Mouse (Mus musculus): ENCODE results near the gene Rnaseh2b. TPM values are rescaled to one million over a fixed set of nuclear protein-coding genes. Genes with fewer than 3 reads are reported as not detected.

The Rnaseh2b gene
- polyA plus RNA-seq, 1 experiment from 2014 or later: 63.4 TPM

DNA sequence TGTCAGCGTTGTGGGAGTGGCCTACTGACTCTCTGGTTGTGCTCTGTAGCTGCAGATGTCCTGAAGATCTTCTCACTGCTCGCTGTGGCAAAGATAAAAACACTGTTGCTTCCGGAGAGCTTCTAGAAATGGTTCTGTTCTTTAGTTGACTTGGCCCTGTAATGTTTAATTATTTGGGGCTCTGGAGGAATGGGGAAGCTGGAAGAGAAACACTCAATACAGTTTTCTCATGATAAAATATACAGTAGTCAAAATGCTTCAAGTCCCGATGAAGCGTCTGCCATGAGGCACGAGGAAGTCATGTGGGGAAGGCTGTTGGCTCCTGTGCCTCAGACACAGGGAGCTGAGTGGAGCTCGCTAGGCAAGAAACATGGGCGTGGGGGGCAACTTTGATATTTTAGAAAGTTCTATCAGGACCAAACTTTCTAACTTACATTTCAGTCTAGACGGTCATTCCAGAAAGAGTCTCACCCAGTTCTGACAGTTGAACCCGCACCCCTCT, 50.3 kb downstream of the Rnaseh2b start:
- Histone ChIP-seq H3K27ac (no peak overlapping the region), H3K4me3 (replicated peaks) (no peak overlapping the region), H3K36me3 (no peaks in the 10 kb centered on the region), H3K27me3 (replicated peaks) (no peaks in the 10 kb centered on the region), H3K9ac (no peak overlapping the region), H3K9me3 (no peaks in the 10 kb centered on the region), H3K4me2 (replicated peaks) (0 out of 2 replicates have a peak overlapping the region, but pooled peaks have one; percentile 0), H3K4me1 (replicated peaks) (peaks cover 9% of the 10 kb centered on the region)
- 59% methylated on average over 10 of the region's 10 CpGs for WGBS
- no peak for ATAC-seq

DNA sequence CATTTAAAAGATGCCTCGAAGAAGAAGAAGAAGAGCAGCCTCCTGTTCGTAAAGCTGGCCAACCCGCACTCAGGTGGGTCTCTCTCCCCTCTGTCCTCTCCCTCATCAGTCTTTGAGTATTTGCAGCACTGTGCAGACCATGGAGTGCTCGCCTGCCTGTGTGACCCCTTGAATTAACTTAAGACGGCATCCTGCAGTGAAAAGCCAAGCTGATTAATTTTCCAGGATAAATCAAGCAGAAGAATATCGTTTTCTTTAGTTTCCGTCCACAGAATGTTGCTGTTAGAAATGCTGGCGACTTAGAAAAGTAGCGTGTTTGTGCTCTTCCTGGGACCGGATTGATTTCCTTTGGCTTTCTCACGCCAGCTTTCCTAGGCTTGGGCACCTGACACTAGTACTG, 54.2 kb downstream of the Rnaseh2b start:
- no peak for ATAC-seq
- Histone ChIP-seq H3K27me3 (replicated peaks) (no peaks in the 10 kb centered on the region), H3K4me1 (replicated peaks) (peaks cover 9% of the 10 kb centered on the region), H3K9ac (no peak overlapping the region), H3K4me2 (replicated peaks) (no peak overlapping the region), H3K4me3 (replicated peaks) (no peak overlapping the region), H3K36me3 (no peaks in the 10 kb centered on the region), H3K9me3 (no peaks in the 10 kb centered on the region), H3K27ac (no peak overlapping the region)
- 82% methylated on average over 11 of the region's 11 CpGs for WGBS

DNA sequence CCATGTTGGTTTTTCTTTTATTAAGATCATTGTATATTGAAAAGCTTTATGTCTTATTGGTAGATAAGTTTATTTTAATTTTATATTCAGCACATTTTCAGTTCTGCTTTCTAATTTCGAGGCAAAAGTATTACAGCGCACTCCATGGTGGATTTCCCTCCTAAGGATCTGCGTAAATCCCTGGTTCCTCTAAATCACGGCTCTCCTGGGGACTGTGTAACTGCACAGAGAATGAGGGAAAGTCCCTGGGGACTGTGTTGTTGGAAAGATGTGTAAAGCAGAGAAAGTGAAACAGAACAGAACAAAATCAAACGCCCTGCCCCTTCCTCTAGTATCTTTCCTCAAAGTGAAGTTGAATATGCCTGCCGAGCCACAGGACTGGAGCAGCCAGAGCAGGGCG, 54.7 kb downstream of the Rnaseh2b start:
- 72% methylated on average over 7 of the region's 7 CpGs for WGBS
- H3K9ac ChIP-seq: no peak overlapping the region

DNA sequence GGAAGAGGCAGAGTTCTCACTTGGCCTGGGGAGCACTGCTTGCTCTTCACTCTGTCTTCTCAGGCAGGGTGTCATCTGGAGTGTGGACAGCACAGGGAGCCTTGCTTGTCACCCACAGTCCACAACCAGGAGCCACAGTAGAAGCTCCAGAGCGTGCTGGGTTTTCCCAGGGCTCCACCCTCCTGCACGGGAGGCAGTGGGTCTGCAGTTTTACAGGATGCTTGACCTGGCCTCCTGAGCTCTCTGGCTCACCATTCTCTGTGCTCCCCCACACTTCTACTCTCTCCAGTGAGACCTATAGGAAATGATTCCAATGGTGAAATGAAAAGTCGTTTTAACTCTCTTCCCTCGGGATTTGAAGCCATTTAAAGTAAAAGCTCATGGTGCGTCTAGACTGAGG, 57.4 kb downstream of the Rnaseh2b start:
- Histone ChIP-seq H3K9ac (no peak overlapping the region), H3K36me3 (no peaks in the 10 kb centered on the region), H3K9me3 (no peaks in the 10 kb centered on the region), H3K27me3 (replicated peaks) (no peaks in the 10 kb centered on the region), H3K4me1 (replicated peaks) (no peaks in the 10 kb centered on the region), H3K27ac (no peak overlapping the region), H3K4me3 (replicated peaks) (no peak overlapping the region), H3K4me2 (replicated peaks) (no peak overlapping the region)
- 82% methylated on average over 5 of the region's 5 CpGs for WGBS
- no peak for ATAC-seq

More for the DNA sequence above, 54.7 kb downstream of the Rnaseh2b start:
- Histone ChIP-seq H3K9me3 (no peaks in the 10 kb centered on the region), H3K4me2 (replicated peaks) (no peak overlapping the region), H3K4me1 (replicated peaks) (peaks cover 9% of the 10 kb centered on the region), H3K27me3 (replicated peaks) (no peaks in the 10 kb centered on the region), H3K27ac (no peak overlapping the region), H3K36me3 (no peaks in the 10 kb centered on the region), H3K4me3 (replicated peaks) (no peak overlapping the region)
- ATAC-seq: no peak

DNA sequence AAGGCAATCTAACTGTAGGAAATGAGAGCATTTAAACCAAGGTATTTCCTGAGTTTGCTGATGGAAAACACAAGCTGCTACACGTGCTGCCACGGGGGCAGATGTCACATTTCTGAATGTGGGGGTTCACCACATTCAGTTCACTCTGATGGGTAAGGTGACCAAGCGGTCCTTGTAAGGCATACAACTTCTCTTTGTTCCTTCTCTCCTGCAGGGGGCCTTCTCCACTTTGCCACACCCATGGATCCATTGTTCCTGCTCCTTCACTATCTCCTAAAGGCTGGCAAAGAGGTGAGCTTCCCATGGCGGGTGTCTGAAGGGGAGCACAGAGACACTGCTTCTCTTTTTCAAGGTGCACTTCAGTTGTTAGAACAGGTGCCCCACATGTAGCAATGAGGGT, 57.8 kb downstream of the Rnaseh2b start:
- H3K9ac ChIP-seq: no peak overlapping the region
- H3K36me3 ChIP-seq: no peaks in the 10 kb centered on the region
- WGBS: 76% methylated on average over 4 of the region's 4 CpGs
- ATAC-seq: no peak
- no peaks in the 10 kb centered on the region for H3K27me3 ChIP-seq (replicated peaks)
- no peak overlapping the region for H3K4me3 ChIP-seq (replicated peaks)
- no peaks in the 10 kb centered on the region for H3K4me1 ChIP-seq (replicated peaks)
- H3K27ac ChIP-seq: no peak overlapping the region
- no peak overlapping the region for H3K4me2 ChIP-seq (replicated peaks)
- no peaks in the 10 kb centered on the region for H3K9me3 ChIP-seq

DNA sequence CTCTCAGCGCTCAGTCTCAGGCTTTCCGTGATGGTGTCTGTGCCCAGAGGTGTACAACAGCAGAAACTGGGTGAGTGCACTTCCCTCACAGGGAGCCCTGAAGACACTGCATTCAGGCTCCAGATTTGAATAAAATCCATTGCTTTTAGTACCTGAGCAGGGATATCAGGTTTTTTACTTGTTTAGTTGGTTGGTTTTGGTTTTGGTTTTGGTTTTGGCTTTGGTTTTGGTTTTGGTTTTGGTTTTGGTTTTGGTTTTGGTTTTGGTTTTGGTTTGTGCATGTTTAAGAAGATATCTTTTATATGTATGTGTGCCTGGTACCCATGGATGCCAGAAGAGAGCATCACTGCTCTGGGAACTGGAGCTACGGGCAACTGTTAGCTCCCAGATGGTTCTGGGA, 58.5 kb downstream of the Rnaseh2b start:
- Histone ChIP-seq H3K4me2 (replicated peaks) (no peak overlapping the region), H3K4me1 (replicated peaks) (no peaks in the 10 kb centered on the region), H3K9me3 (no peaks in the 10 kb centered on the region), H3K4me3 (replicated peaks) (no peak overlapping the region), H3K27me3 (replicated peaks) (no peaks in the 10 kb centered on the region), H3K9ac (no peak overlapping the region), H3K36me3 (no peaks in the 10 kb centered on the region), H3K27ac (no peak overlapping the region)
- WGBS: 92% methylated on average over 3 of the region's 3 CpGs
- ATAC-seq: no peak

DNA sequence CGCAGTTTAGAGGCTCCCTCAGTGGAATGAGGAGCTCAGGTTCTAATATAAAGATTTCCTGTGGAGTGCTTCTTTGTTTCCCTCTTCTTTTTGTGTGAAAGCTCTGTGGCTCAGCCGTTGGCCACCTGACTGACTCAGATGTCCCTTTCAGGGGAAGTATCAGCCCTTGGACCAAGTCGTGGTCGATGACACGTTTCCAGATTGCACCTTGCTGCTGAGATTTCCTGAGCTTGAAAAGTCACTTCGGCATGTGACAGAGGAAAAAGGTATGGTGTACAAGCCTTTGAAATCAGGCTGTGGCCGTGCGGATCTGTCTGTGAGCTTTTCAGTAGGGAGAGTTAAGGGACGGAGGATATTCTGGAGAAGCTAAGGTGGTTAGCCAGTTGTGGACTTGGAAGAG, 61.0 kb downstream of the Rnaseh2b start:
- Histone ChIP-seq H3K4me2 (replicated peaks) (no peak overlapping the region), H3K36me3 (no peaks in the 10 kb centered on the region), H3K9me3 (no peaks in the 10 kb centered on the region), H3K27me3 (replicated peaks) (no peaks in the 10 kb centered on the region), H3K9ac (no peak overlapping the region), H3K4me1 (replicated peaks) (no peaks in the 10 kb centered on the region), H3K4me3 (replicated peaks) (no peak overlapping the region), H3K27ac (no peak overlapping the region)
- 90% methylated on average over 9 of the region's 9 CpGs for WGBS
- ATAC-seq: no peak

DNA sequence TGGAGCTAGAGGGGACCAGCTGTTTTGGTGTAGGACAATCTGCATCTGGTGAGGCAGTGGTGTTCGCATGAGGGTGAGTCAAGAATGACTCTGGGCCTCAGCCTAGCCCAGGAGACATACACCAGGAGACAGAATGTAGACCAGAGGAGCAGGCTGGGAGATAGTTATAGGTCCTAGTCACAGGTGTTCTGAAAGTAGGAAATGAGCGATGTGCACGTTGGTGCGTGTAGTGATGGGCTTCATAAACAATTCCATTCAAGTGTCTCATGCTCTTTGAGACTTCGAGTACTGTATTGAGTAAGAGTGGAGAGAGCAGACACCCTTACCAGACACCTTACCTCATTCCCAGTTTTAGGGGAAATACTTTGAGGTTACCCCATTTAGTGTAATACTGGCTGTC, 61.4 kb downstream of the Rnaseh2b start:
- Histone ChIP-seq H3K9me3 (no peaks in the 10 kb centered on the region), H3K4me3 (replicated peaks) (no peak overlapping the region), H3K4me2 (replicated peaks) (no peak overlapping the region), H3K4me1 (replicated peaks) (no peaks in the 10 kb centered on the region), H3K27ac (no peak overlapping the region), H3K27me3 (replicated peaks) (no peaks in the 10 kb centered on the region), H3K9ac (no peak overlapping the region), H3K36me3 (no peaks in the 10 kb centered on the region)
- WGBS: 92% methylated on average over 5 of the region's 5 CpGs
- ATAC-seq: no peak

DNA sequence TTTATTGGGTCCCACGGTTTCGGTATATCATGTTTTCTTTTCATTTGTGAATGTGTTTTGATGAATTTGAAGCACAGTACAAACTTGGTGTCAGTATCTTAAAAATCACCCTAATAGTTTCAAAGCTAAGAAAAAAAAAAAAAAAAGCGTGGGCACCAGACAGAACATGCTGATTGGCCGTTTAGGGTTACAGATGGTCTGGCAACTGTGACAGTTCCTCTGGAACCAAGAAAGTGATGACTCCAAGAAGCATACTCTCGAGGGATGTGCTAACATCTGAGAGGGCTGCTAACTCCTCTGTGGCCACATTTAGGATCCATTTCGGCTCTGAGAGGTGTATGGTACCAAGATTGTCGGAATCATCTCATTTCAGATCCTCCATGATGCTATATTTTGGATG, 62.8 kb downstream of the Rnaseh2b start:
- no peaks in the 10 kb centered on the region for H3K27me3 ChIP-seq (replicated peaks)
- no peak overlapping the region for H3K4me2 ChIP-seq (replicated peaks)
- WGBS: 86% methylated on average over 7 of the region's 7 CpGs
- no peaks in the 10 kb centered on the region for H3K36me3 ChIP-seq
- H3K4me3 ChIP-seq (replicated peaks): no peak overlapping the region
- H3K9me3 ChIP-seq: no peaks in the 10 kb centered on the region
- no peaks in the 10 kb centered on the region for H3K4me1 ChIP-seq (replicated peaks)
- ATAC-seq: no peak
- H3K9ac ChIP-seq: no peak overlapping the region
- no peak overlapping the region for H3K27ac ChIP-seq

DNA sequence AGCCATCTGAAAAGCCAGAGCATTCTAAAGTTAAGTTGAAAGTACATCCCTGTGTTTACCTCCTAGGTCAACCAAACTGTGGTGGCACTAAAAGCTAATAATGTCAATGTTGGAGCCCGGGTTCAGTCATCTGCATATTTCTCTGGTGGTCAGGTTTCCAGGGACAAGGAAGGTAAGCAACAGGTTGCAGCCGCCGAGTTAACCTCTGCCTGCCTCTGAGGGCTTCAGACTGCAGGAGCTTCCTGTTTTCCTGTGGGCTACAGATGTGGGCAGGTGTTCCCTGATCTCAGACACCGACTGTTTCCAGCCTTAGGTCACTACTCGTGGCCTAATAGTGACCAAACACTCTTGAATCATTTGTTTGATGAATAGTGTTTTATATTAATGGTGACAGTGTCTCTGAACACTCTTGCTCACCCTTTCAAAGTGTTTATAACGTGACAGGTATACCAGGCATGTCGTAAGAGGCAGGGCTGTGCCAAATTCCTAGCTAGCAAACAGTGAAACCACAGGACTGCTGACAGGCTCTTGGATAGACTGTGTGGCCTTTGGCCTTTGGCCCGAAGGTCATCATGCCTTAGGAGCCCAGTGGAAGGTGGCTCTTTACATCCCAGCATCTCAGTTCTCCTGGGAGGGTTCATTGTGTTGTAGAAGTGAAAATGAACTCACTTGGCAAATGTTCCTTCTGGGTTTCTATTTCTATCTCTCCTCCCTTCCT, 69.0 kb downstream of the Rnaseh2b start:
- Histone ChIP-seq H3K27ac (no peak overlapping the region), H3K4me3 (replicated peaks) (no peak overlapping the region), H3K4me2 (replicated peaks) (no peak overlapping the region), H3K4me1 (replicated peaks) (no peaks in the 10 kb centered on the region), H3K9me3 (no peaks in the 10 kb centered on the region), H3K9ac (no peak overlapping the region), H3K36me3 (0 out of 2 replicates have a peak, but pooled peaks cover 5% of the 10 kb centered on the region), H3K27me3 (replicated peaks) (no peaks in the 10 kb centered on the region)
- WGBS: 46% methylated on average over 8 of the region's 8 CpGs
- ATAC-seq: no peak

DNA sequence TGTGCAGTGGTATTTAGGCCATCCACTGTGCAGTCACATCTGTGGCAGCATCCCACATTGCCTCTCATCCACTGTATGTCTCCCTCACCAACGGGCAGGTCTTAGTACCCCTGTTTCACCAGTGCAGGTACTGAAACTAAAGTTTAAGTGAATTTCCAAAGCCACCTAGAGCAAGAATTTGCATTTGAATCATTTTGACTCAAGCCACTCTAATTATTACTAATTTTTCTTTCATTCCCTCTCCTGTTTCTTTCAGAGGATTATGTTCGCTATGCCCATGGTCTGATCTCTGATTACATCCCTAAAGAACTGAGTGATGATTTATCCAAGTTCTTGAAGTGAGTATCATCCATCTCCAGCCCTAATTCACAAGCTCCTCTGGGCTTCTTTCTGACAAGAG, 71.4 kb downstream of the Rnaseh2b start:
- no peaks in the 10 kb centered on the region for H3K27me3 ChIP-seq (replicated peaks)
- 95% methylated on average over 2 of the region's 2 CpGs for WGBS
- H3K27ac ChIP-seq: no peak overlapping the region
- no peak overlapping the region for H3K4me2 ChIP-seq (replicated peaks)
- H3K9me3 ChIP-seq: no peaks in the 10 kb centered on the region
- H3K4me1 ChIP-seq (replicated peaks): no peaks in the 10 kb centered on the region
- ATAC-seq: no peak
- peaks cover 8% of the 10 kb centered on the region; the same call in 1 of the 2 replicates for H3K36me3 ChIP-seq
- no peak overlapping the region for H3K4me3 ChIP-seq (replicated peaks)
- H3K9ac ChIP-seq: no peak overlapping the region

DNA sequence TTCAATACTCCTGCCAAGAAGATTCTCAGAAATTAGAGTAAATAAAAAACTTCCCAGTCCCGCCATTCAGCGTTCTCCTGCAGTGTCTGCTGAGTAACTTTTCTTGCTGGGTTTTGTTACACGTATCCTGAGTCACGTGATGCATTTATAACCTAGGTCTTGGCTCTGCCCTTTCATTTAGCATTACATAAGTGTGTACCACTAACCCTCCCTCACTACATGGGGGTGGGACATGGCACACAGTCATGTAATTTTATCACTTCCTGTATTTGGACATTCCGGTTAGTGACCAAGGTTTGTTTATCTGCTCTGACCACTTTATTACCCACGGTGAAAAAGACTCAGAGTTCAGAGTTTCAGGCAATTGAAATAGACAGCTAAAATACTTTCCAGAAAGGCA, 78.4 kb downstream of the Rnaseh2b start:
- H3K27ac ChIP-seq: 0 out of 2 replicates have a peak overlapping the region, but pooled peaks have one; percentile 7
- H3K4me2 ChIP-seq (replicated peaks): no peak overlapping the region
- H3K9me3 ChIP-seq: no peaks in the 10 kb centered on the region
- H3K4me3 ChIP-seq (replicated peaks): no peak overlapping the region
- WGBS: 15% methylated on average over 6 of the region's 6 CpGs
- no peaks in the 10 kb centered on the region for H3K27me3 ChIP-seq (replicated peaks)
- peak; percentile 75 for ATAC-seq
- H3K4me1 ChIP-seq (replicated peaks): 0 out of 2 replicates have a peak, but pooled peaks cover 6% of the 10 kb centered on the region
- no peak overlapping the region for H3K9ac ChIP-seq
- peaks cover 3% of the 10 kb centered on the region; the same call in 1 of the 2 replicates for H3K36me3 ChIP-seq

DNA sequence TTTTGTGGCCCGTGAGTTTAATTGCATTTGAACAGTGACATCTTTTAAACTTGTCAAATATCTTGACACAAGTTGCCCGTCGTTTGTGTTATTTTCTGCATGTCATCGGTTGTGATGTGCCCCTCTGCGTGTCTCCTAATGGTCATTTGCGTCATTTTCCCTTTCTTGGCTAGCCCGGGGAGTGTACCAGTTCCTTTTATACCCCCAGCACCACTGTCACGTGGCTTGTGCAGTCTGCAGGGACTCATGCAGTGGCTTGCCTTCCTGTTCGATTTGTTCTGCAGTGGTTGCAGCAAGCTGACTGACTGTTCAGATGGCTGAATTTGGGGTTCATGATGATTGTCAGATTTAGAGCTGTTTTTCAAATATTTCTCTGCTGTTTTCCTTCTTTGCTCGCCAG, 81.6 kb downstream of the Rnaseh2b start:
- Histone ChIP-seq H3K4me1 (replicated peaks) (0 out of 2 replicates have a peak, but pooled peaks cover 7% of the 10 kb centered on the region), H3K9ac (no peak overlapping the region), H3K9me3 (no peaks in the 10 kb centered on the region), H3K4me2 (replicated peaks) (no peak overlapping the region), H3K36me3 (no peaks in the 10 kb centered on the region; the same call in 1 of the 2 replicates), H3K27ac (no peak overlapping the region), H3K27me3 (replicated peaks) (no peaks in the 10 kb centered on the region), H3K4me3 (replicated peaks) (no peak overlapping the region)
- WGBS: 66% methylated on average over 10 of the region's 10 CpGs
- no peak for ATAC-seq
